Mouse (Mus musculus) right cerebral cortex, postnatal 25 days (tissue): ENCODE data around the gene Gm5105.

Experiments used
- DNase-seq: peaks from one replicate; pipeline ENCODE4 v3.0.0; 2022

Gene Gm5105

DNA sequence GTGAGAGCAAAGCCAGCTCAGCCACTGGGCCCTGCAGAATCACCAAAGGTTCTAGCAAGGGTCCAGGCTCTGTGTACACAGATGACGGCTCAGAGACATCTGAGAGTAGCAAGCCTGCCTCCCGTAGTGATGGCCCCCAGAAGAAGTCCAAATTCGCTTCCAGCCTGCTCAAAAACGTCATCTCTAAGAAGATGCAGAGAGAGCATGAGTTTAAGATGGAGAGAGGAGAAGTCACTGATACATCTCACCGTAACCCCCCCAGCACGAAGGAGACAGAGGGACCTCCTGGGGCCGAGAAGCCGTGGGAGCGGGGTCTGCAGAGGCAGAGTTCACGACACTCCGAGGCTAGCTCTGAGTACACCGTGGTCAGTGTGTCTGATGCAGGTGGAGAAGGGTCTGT lies at the start of gene Gm5105:
Gm5105 (minus strand) TSS at position 101 of the 400 bp plus-strand sequence.
- DNase-seq = no peak

DNA sequence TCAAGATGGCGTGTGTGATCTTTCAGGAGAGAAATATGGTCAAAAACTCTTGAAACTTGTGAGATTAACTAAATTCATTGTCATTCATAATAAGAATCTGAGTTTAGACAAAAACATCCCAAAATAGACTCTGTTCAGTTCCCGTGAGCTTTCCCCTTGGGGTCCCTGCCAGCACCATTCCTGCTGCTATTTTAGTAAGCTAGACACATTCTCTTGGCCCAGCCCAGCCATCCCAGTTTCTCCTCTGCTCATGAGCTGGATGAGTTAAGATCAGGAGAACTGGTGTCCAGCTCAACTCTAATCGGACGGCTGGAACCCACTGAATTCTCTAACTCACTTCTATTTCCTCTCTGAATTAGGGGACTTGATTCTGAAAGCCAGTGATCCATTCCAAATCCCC lies 49.7 kb upstream of the Gm5105 start:
- no peak for DNase-seq

DNA sequence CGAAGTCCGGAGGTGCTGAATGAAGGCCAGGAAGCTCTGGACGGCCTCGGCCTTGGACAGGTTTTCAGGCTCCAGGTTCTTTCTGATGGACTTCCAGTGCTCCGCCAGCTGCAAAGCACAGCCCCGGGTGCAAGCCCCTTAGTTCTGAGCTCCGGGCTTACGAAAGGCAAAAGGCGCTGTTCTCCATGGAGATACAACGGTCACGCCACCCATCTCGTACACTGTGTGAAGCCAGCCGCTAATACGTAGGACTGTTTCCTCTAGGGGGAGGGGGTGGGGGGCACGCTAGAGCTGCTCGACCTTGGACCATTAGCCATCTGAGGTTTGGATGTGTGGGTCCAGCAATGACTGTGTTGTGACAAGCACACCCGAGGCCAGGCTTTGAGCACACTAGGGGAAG lies 46.9 kb upstream of the Gm5105 start:
- no peak for DNase-seq

DNA sequence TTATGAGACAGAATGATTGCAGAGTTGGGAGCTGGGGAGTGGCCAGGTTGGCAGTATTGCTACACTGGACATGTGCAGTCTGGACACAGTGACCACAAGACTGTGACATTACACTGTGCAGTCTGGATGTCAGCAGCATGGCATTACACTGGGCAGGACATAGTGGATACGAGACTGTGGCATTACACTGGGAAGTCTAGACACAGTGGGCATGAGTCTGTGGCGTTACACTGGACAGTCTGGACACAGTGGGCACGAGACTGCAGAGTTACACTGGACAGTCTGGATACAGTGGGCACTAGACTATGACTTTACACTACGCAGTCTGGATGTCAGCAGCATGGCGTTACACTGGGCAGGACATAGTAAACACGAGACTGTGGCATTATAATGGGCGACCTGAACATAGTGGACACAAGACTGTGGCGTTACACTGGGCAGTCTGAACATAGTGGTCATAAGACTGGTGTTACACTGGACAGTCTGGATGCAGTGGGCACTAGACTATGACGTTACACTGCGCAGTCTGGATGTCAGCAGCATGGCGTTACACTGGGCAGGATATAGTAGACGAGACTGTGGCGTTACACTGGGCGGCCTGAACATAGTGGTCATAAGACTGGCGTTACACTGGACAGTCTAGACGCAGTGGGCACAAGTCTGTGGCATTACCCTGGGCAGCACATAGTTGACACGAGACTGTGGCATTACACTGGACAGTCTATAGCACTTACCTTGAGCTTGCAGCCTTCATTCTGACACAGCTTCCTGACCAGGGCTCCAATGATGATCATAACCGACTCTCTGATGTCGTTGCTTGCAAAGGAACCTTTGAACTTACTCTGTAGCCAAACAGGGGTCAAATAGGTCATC lies 44.0 kb upstream of the Gm5105 start:
- no peak for DNase-seq

DNA sequence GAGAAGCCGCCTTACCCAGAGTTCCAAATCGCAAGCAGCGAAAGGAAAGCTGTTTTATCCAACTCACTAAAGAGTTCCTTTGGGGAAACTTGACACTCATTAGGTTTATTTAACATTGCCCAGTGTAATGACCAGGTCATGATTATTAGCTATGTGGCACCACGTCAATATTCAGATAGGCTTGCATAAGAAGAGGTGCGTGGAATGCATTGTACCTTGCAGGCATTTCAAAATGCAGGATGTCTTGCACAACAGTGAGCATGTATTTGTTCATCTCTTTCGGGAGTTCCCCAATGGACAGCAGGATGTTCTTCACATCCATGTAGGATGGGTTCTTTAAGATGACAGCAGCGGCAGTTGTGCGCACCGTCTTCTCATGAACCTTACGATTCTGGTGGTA lies 39.7 kb upstream of the Gm5105 start:
- DNase-seq = no peak

DNA sequence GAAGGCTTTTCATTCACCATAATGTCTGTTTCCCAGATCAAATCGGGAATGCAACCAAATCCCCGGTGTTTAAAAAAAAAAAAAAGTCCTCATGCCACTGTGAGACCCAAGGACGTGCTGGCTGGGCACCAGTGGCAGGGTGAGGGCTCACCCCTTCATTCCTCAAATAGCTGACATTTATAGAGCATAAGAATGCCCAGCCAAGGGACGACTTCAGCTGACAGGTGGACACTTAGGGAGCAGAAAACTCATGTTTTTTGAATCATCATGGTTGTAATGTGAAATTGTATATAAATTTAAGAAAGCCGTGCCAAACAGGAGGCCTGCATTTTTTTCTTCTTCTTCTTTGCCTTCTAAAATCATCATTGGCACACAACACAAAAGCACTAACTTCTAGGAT lies 37.9 kb upstream of the Gm5105 start:
- DNase-seq = no peak

DNA sequence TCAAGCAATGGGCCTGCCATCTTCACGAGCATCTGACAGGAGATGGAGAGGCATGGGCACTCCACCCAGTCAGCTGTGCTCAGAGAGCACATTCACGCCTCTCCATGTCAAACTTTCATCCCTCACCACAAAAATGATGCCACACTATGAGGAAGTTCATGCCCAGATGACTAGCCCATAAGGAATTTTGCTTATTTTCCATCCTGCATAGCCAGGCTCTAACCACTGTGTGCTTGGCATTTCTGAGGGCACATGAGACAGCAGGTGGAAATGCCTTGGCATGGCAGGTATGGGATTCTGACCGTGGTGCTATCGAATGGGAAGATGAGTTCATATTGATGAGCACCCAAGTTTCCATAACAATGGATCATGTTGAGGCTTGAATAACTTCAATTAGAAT lies 36.5 kb upstream of the Gm5105 start:
- no peak for DNase-seq

DNA sequence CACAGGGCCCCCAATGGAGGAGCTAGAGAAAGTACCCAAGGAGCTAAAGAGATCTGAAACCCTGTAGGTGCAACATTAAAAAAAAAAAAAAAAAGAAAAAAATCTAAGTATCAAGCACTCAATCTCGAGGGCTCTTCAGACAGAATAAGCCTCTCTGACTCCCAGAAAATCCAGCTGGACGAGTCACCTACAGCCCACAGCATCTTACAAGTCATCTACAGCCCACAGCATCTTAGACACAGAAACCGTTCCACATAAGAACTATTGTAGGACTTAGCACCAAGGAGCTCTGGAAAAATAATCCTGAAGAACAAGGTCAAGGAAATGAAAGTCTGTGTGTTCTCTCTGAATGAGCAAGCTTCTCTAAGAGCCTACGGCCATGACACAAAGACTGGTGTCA lies 34.7 kb upstream of the Gm5105 start:
- no peak for DNase-seq

DNA sequence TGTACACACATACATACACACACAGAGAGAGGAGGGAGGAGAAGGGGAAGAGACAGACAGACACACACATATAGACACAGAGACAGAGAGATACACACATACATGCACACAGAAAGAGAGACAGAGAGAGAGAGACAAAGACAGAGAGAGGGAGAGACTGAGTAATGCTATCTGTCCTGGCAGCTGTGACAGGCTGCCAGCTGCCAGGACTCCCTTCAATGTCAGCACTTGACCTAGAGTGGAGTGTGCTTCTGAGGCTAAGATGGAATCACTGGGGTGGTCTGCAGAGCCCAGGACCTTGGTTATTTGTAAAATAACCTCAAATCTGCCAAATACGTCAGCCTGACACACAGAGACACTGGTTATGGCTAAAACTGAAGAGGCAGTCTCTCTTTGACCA lies 30.5 kb upstream of the Gm5105 start:
- DNase-seq = no peak

DNA sequence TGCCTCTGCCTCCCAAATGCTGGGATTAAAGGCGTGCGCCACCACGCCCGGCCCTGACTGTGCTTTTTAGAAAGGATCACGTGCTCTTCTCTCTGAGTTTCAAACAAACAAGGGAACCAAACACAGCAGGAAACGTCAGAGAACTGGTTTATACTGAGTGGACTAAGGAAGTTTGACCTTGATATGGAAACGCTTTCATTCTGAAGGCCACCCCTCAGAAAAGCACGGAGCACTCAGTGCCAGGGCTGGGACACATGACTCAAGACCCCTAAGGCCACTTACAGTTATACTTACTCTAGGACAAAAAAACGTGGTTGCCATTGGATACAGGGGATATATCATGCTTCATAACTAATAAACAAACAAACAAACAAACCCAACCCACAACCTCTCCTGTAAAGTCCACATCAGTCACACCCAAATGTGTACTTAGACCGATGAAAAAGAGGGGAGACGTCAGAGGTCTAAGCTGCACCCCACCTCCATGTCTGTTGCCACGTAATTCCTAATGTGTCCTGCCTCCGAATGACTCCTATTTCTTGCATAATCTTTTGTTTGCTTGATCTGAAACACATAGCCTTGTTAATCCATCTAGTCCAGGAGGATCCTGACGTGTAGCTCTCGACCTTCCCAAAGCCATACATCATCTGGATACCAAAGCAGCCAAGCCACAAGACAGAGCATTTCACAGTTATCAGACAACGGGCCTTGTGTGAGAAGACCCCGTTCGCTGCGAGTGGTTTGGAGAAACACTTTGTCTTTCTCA lies 29.3 kb upstream of the Gm5105 start:
- DNase-seq = no peak

DNA sequence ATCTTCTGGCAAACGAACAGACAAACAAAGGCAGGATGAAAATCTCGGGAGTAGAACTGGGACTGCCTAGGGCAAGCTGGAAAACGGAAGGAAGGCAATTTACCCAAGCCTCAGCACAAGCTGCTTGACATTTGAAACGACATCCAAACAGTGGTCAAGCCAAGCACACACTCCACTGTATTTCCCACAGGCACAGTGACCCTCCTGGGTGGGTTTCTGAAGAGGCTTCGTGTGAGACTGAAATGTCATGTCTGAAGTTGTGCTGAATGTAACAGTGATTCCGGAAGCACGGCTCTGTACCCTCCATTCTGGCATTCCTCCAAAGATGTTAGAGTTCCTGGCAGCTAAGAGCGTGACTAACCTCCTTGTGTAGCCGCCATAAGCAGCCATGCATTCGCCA lies 28.5 kb upstream of the Gm5105 start:
- no peak for DNase-seq

DNA sequence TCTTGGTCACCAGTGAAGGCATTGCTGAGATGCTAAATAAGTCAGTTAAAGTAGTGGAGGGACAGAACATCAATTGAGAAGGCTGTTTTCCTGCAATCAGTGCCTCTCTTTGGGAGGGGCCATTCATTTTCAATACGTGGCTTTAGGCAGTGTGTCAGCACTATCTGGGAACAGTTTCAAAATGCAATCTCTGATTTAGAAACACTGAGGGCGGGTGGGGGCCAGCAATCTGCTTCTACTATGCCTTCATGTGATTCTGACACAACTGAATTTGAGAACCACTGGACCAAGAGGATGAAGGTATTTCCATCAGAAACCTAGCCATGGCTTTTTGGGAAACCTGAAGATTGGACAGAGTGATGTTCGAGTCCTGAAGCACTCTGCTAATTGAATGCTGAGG lies 28.1 kb upstream of the Gm5105 start:
- DNase-seq = peak; percentile 53

DNA sequence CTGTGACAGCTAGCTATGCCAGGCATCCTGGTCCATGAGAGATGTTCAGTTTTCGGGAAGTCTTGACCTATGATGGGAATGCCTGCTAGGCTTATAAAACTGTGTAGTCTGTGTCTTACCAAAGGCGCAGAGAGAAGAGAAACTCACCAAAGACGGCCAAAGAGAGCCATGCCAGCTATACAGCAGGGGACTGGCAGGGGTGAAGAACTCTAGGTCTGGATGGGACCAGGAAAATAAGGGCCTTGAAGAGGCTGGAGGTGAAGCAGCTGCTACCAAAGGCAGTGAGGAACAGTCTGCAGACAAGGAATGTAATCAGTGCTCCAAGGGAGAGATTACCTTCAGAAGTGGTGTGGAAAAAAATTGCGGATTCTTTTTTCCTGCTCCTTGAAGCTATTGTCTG lies 16.7 kb upstream of the Gm5105 start:
- DNase-seq = no peak

DNA sequence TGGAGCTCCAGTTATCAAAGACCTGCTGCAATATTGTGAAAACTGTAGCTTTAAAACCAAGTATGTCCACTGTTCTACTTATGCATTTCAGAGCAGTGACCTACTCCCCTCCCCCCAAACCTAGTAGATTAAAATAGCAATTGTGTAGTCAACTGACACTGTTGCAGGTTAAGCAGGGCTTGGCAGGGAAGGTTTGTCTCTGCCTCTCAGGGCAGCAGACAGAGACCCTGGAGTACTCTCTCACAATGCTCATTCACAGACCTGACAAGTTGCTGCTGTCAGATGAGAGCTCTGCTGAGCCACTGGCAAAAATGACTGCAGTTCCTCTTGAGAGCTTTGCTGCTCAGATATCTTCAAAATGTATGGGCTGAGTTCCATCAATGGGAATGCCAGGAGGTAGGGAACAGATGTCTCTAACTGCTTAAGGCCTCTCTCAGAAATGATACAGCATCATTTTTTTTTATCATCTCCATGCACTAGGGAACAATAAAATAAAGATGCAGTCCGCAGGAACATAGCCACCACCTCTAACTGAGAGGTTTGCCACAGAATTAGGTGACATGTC lies 16.0 kb upstream of the Gm5105 start:
- peak; percentile 46 for DNase-seq

DNA sequence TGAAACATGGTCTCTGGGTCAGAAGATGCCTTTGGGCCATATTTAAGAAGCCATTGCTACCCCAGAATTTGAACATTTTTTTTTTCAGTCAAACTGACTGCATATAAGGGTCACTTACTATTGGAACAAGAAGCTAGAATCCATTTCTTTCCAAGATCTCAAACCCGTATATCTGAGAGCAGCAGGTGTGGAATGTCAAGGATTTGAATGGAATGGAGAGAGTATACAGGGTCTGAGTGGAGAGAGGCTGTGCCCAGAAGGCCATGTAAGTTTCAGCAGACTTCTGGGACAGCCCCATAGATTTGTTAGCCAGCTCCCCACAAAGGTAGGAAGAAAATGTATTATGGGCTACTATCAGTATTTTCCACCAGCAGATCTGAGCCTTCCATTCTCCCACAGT lies 11.5 kb upstream of the Gm5105 start:
- no peak for DNase-seq

DNA sequence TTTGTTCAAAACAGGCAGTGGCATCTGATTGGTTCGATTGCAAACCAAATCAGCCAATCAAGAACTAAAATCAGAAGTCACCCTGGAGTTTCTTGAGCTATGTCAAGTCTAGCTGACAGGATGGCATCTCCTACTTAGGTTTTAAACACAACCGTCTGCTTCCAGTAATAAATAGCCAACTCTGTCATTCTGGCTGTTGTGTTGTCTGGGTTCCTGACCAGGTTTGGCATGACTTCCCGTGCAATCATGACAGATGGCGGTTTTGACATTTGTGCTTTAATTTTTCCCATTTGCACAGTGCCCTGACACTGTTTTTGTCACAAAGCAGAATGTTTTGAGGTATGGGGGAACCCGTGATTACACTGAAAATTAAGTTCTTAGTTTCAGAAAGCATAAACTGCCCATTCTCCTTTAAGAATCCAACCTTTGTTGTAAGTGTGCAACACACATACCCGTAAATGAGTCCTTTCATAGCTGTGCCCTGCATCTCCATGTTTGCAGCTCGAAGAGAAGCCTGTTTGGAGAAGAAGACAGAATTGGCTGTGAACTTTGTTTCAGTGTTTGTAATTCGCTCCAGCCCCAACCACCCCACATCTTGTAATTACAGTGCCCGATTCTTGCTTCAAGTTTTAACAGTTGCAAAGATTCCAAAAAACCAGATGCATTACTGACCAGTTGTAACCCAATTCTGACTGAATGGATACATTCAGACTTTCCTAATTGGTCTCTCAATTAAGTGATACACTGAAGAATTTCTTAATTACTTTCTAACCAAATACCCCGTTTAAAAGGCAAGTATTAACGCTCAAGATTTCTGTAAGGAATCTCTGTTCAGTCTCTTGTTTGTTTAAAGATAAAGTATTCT lies 10.5 kb upstream of the Gm5105 start:
- DNase-seq = no peak

DNA sequence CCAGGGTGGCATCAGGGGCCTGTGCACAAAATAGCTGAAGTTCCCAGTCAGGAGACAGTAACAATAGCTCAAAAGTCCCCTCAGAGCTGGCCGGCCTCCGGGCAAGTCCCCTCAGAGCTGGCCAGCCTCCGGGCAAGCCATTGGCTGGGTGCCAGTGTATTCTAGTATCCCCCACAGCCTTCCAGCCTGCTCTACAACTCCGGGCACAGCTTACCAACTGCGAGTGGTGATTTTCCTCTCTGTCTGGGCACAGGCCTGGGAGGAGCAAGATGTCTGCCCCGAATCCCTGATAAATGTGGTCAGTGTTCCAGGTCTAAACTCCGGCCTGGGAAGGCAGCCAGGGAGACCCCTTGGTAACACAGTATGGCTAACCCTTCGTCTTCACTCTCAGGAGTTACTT lies 8.0 kb upstream of the Gm5105 start:
- no peak for DNase-seq

DNA sequence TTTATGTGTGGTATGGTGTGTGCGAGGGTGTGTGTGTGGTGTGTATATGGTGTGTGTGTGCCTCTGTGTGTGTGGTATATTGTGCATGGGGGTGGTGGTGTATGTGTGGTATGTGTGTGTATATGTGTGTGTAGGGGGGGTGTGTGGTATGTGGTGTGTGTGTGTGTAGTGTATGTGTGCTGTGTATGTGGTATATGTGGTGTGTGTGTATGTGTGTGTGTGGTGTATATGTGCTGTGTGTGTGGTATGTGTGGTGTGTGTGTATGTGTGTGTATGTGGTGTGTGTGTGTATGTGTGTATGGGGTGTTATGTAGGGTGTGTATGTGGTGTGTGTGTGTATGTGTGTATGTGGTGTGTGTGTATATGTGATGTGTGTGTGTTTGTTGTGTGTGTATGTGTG lies 7.0 kb upstream of the Gm5105 start:
- no peak for DNase-seq

DNA sequence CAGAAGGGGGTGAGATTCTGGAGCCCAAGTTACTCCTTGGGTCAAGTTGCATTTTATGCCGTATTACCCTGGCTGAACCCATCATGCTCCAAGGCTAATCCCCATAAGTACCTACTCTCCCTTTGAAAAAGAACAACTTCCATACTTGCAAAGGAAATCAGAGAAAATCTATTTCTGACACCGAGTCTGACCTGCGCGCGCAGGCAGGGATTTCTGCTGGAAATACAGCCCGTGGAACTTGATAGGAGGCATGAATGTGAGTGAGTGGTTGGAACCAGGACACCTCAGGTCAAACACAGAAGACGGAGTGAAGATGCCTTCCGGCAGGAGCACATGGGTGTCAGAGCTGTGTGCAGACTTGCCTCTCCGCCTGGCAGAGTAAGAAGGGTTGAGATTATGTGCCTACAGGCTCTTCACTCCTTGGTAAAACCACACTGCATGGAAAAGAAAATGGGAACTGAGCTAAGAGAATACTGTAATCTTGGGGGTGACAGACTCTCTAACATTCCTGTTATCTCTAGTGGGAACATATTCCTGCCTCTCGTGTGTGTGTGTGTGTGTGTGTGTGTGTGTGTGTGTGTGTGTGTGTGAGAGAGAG lies 4.4 kb upstream of the Gm5105 start:
- no peak for DNase-seq

DNA sequence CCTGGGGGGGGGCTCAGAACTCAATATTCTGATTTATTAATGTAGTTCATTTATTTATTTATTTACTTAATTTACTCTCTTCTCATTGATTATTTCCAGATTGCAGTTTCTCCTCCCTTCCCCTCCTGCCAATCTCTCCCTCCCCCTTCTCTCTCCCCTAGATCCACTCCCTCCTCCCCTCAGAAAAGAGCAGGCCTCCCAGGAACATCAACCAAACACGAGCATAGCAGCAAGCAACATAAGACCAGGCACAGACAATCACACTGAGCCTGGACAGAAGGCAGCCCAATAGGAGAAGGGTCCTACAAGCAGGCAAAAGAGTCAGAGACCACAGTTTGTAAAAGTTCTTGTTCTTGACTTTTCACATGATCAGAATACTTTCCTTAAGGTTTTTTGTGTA lies 3.8 kb upstream of the Gm5105 start:
- no peak for DNase-seq

DNA sequence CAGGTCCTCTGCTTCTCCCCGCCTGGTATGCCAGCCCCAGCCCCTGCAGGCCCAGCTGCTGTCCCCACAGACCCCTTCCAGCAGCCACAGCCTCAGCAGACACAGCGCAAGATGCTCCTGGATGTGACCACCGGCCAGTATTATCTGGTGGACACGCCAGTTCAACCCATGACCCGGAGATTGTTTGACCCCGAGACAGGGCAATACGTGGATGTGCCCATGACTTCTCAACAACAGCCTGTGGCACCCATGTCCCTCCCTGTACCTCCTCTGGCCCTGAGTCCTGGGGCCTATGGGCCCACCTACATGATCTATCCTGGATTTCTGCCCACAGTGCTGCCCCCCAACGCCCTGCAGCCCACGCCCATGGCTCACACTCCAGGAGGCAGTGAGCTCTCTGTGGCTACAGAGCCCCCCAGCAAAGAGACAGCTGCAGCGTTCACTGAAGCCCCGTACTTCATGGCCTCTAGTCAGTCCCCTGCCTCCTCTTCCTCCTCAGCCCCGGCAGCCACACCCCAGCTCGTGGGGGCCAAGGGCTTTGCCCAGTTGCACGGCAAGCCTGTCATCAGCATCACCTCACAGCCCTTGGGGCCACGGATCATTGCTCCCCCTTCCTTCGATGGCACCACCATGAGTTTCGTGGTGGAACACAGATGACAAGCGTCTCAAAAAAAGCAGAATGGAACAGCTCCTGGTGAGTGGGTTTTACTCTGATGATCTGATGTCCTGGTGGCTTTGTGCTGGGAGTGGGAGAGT lies 2.7 kb upstream of the Gm5105 start:
- no peak for DNase-seq

DNA sequence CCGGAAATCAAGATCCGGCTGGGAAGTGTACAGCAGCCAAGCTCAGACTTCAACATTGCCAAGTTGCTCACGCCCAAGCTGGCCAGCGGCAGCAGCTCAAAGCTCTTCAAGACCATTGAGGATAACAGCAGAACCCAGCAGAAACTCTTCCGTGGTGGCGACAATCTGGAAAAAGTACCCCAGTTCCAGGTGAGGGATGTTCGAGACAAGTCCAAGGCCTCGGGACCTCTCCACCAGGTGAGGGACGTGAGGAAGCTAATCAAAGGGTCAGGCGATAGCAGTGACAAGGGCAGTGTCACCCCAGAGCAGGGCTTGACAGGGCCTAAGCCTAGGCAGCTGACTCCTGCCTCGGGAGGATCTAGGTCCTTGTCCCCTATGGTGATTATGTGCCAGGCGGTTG lies 915 bp upstream of the Gm5105 start:
- DNase-seq = no peak
